ENCODE assay signal across 7 mouse cellular contexts in genomic region chr14:103651106-103651505, GRCm38 (mm10). TPM values are rescaled to one million over a fixed set of nuclear protein-coding genes. Genes with fewer than 3 reads are reported as not detected.
DNase-seq lines count a peak whose midpoint lies in the region; ATAC-seq lines count a peak whose summit lies in the region.

No protein-coding gene starts in this region.

- H3K4me3 ChIP-seq in lung, embryonic 16.5 days (ENCODE audit: low read length): peak overlapping the region; percentile 74
- peak overlapping the region; percentile 76 for H3K4me3 ChIP-seq in embryonic facial prominence, embryonic 14.5 days (ENCODE audit: low read depth, low read length)
- H3K4me3 ChIP-seq in intestine, embryonic 15.5 days (replicated peaks): peak overlapping the region; percentile 78
- H3K4me3 ChIP-seq in neural tube, embryonic 14.5 days (ENCODE audit: low read depth, low read length): peak overlapping the region; percentile 94

- 4% methylated on average over 10 of the region's 11 CpGs for WGBS in lung, embryonic 16.5 days
- WGBS in embryonic facial prominence, embryonic 14.5 days: 2% methylated on average over 11 of the region's 11 CpGs
- WGBS in intestine, embryonic 15.5 days: 5% methylated on average over 11 of the region's 11 CpGs
- WGBS in neural tube, embryonic 14.5 days: 3% methylated on average over 11 of the region's 11 CpGs

- no peak for DNase-seq in lung, postnatal 36 days
- DNase-seq in embryonic facial prominence, embryonic 14.5 days (ENCODE audit: low spot score): no peak
- no peak for DNase-seq in testis, postnatal 10 days (ENCODE audit: low spot score)
- no peak for DNase-seq in embryo, embryonic 10 days (ENCODE audit: low spot score)

- H3K27me3 ChIP-seq in lung, embryonic 16.5 days (ENCODE audit: control insufficient read depth, insufficient read depth, low read depth, low read length): peaks cover 32% of the 10 kb centered on the region
- peaks cover 36% of the 10 kb centered on the region for H3K27me3 ChIP-seq in embryonic facial prominence, embryonic 14.5 days (replicated peaks; ENCODE audit: control insufficient read depth, insufficient read depth, low read length)
- peaks cover 13% of the 10 kb centered on the region for H3K27me3 ChIP-seq in intestine, embryonic 15.5 days (replicated peaks)
- H3K27me3 ChIP-seq in neural tube, embryonic 14.5 days (ENCODE audit: control insufficient read depth, insufficient read depth, low read length): peaks cover 3% of the 10 kb centered on the region; the same call in 1 of the 2 replicates

- H3K36me3 ChIP-seq in lung, embryonic 16.5 days (ENCODE audit: control insufficient read depth, insufficient read depth, low read length): no peaks in the 10 kb centered on the region
- no peaks in the 10 kb centered on the region for H3K36me3 ChIP-seq in embryonic facial prominence, embryonic 14.5 days (ENCODE audit: control insufficient read depth, insufficient read depth, low read length)
- H3K36me3 ChIP-seq in intestine, embryonic 15.5 days: no peaks in the 10 kb centered on the region
- no peaks in the 10 kb centered on the region for H3K36me3 ChIP-seq in neural tube, embryonic 14.5 days (ENCODE audit: control insufficient read depth, insufficient read depth, low read length)

- peak overlapping the region; percentile 98 for H3K4me2 ChIP-seq in lung, embryonic 16.5 days (ENCODE audit: low read depth, low read length)
- peak overlapping the region; percentile 99 for H3K4me2 ChIP-seq in embryonic facial prominence, embryonic 14.5 days (ENCODE audit: low read depth, low read length)
- peak overlapping the region; percentile 97 for H3K4me2 ChIP-seq in intestine, embryonic 15.5 days (replicated peaks)
- peak overlapping the region; percentile 73 for H3K4me2 ChIP-seq in neural tube, embryonic 14.5 days (ENCODE audit: low read depth, low read length)

- 0 out of 2 replicates have a peak, but pooled peaks cover 4% of the 10 kb centered on the region for H3K4me1 ChIP-seq in lung, embryonic 16.5 days (replicated peaks; ENCODE audit: control insufficient read depth, insufficient read depth, low read length)
- peaks cover 9% of the 10 kb centered on the region; the same call in 1 of the 2 replicates for H3K4me1 ChIP-seq in embryonic facial prominence, embryonic 14.5 days (ENCODE audit: control insufficient read depth, insufficient read depth, low read length)
- H3K4me1 ChIP-seq in intestine, embryonic 15.5 days (replicated peaks): peaks cover 6% of the 10 kb centered on the region; the same call in 1 of the 2 replicates
- H3K4me1 ChIP-seq in neural tube, embryonic 14.5 days (ENCODE audit: control insufficient read depth, insufficient read depth, low read length): peaks cover 28% of the 10 kb centered on the region

- no peaks in the 10 kb centered on the region for H3K9me3 ChIP-seq in lung, embryonic 16.5 days (ENCODE audit: control insufficient read depth, low read length)
- H3K9me3 ChIP-seq in embryonic facial prominence, embryonic 14.5 days (ENCODE audit: control insufficient read depth, low read length): no peaks in the 10 kb centered on the region
- H3K9me3 ChIP-seq in intestine, embryonic 15.5 days: no peaks in the 10 kb centered on the region
- H3K9me3 ChIP-seq in neural tube, embryonic 14.5 days (ENCODE audit: control insufficient read depth, low read length): no peaks in the 10 kb centered on the region

- peak overlapping the region; percentile 71 for H3K9ac ChIP-seq in lung, embryonic 16.5 days (ENCODE audit: low read length)
- H3K9ac ChIP-seq in embryonic facial prominence, embryonic 14.5 days (ENCODE audit: low read depth, low read length): peak overlapping the region; percentile 66
- H3K9ac ChIP-seq in intestine, embryonic 15.5 days: peak overlapping the region; percentile 60
- peak overlapping the region; percentile 99 for H3K9ac ChIP-seq in neural tube, embryonic 14.5 days (replicated peaks; ENCODE audit: low read depth, low read length)

- 0 out of 2 replicates have a peak, but pooled peaks have one; percentile 2 for ATAC-seq in lung, embryonic 16.5 days (ENCODE audit: low read depth)
- ATAC-seq in embryonic facial prominence, embryonic 14.5 days (ENCODE audit: low read depth): no peak
- ATAC-seq in intestine, embryonic 15.5 days: no peak; the same call in none of the 2 replicates
- ATAC-seq in neural tube, embryonic 14.5 days (ENCODE audit: low read depth): peak; percentile 50

- no peak overlapping the region for H3K27ac ChIP-seq in lung, embryonic 16.5 days (ENCODE audit: low read length)
- H3K27ac ChIP-seq in embryonic facial prominence, embryonic 14.5 days (replicated peaks; ENCODE audit: low read depth, low read length): no peak overlapping the region; the same call in 1 of the 2 replicates
- H3K27ac ChIP-seq in intestine, embryonic 15.5 days: peak overlapping the region; percentile 82; the same call in 1 of the 2 replicates
- peak overlapping the region; percentile 97 for H3K27ac ChIP-seq in neural tube, embryonic 14.5 days (ENCODE audit: low read depth, low read length)

RNA-seq across cellular contexts. Expression of gene Slain1, which starts 1.1 kb away (rescaled TPM):
- polyA plus RNA-seq in lung, embryonic 16.5 days (2015; fragmentation: Nextera tagmentation; extraction: Ambion mirVana): 0.58 and 0.89 TPM in 2 replicates
- 2.7 and 3.1 TPM in 2 replicates for polyA plus RNA-seq in embryonic facial prominence, embryonic 14.5 days (2014; fragmentation: Nextera tagmentation; extraction: Ambion mirVana)
- 2.5 and 3.3 TPM in 2 replicates for polyA plus RNA-seq in intestine, embryonic 15.5 days (2015; fragmentation: Nextera tagmentation; extraction: Ambion mirVana)
- 23.7 and 25.9 TPM in 2 replicates for polyA plus RNA-seq in neural tube, embryonic 14.5 days (2014; fragmentation: Nextera tagmentation; extraction: Ambion mirVana)

Comparison
In these comparisons a context has a peak if more than half of its experiments do, and no peak if none do; other contexts are left out.
1. ATAC-seq: peak in lung, embryonic 16.5 days (single experiment) and neural tube, embryonic 14.5 days (single experiment); none in embryonic facial prominence, embryonic 14.5 days (single experiment) and intestine, embryonic 15.5 days (single experiment).
2. H3K27ac ChIP-seq: peak in intestine, embryonic 15.5 days (single experiment) and neural tube, embryonic 14.5 days (single experiment); none in lung, embryonic 16.5 days (single experiment) and embryonic facial prominence, embryonic 14.5 days (single experiment).
3. Peak in every context shown above with its lines, with median percentiles within 50 percentile points of each other: H3K4me2 ChIP-seq, H3K4me3 ChIP-seq and H3K9ac ChIP-seq.